Comparison of ENCODE assay signal across 17 mouse cellular contexts in the genomic region with DNA sequence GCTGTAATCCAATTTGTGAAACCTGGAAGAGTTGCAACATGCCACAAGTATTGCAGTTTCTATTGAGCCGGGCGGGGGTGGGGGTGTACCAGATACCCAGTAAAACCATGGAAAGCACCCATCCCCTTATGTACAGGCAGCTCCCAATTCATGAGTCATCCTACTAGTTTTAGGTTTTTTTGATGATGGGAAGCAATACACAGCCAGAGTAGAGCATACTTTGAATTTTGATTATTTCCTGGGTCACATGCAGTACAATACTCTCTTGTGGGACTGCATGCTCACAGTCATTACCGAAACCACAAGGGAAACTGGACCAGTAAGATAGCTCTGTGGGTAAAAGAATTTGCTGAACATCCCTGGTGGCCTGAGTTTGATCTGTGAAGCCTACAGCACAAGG. TPM values are rescaled to one million over a fixed set of nuclear protein-coding genes. Genes with fewer than 3 reads are reported as not detected.
DNase-seq lines count a peak whose midpoint lies in the region; ATAC-seq lines count a peak whose summit lies in the region.
"Had no signal": no experiment of that assay in that cellular context is flagged by ENCODE, and none has a peak within 500 bp of the region (broad histone marks: within the 10 kb centered on the region; RNA-seq: fewer than 3 reads in every experiment).

No protein-coding gene starts in this region.

- peak overlapping the region; percentile 52; the same call in 1 of the 2 replicates for H3K9ac ChIP-seq in liver, embryonic 12.5 days
- H3K9ac ChIP-seq: forebrain, embryonic 13.5 days; intestine, embryonic 15.5 days; midbrain, embryonic 12.5 days; neural tube, embryonic 12.5 days had no signal

- H3K4me1 ChIP-seq in liver, embryonic 12.5 days: peaks cover 91% of the 10 kb centered on the region
- peaks cover 82% of the 10 kb centered on the region for H3K4me1 ChIP-seq in megakaryocyte, embryonic 14.5 days
- H3K4me1 ChIP-seq: intestine, embryonic 15.5 days; midbrain, embryonic 12.5 days; neural tube, embryonic 12.5 days had no signal

- no peak overlapping the region for H3K4me2 ChIP-seq in liver, embryonic 12.5 days
- H3K4me2 ChIP-seq: forebrain, embryonic 13.5 days; intestine, embryonic 15.5 days; midbrain, embryonic 12.5 days; neural tube, embryonic 12.5 days had no signal

- no peak overlapping the region for H3K4me3 ChIP-seq in liver, embryonic 12.5 days
- peak overlapping the region; percentile 56 for H3K4me3 ChIP-seq in megakaryocyte, embryonic 14.5 days (replicated peaks)
- H3K4me3 ChIP-seq: embryonic facial prominence, embryonic 10.5 days; forebrain, embryonic 13.5 days; intestine, embryonic 15.5 days; midbrain, embryonic 12.5 days; neural tube, embryonic 12.5 days had no signal

- no peak for ATAC-seq in liver, embryonic 12.5 days
- ATAC-seq: forebrain, embryonic 13.5 days; intestine, embryonic 15.5 days had no signal

- no peaks in the 10 kb centered on the region for H3K36me3 ChIP-seq in liver, embryonic 12.5 days
- H3K36me3 ChIP-seq in megakaryocyte, embryonic 14.5 days (replicated peaks; ENCODE audit: low read length): no peaks in the 10 kb centered on the region
- H3K36me3 ChIP-seq: embryonic facial prominence, embryonic 10.5 days; intestine, embryonic 15.5 days; midbrain, embryonic 12.5 days; neural tube, embryonic 12.5 days had no signal

- 45% methylated on average over 3 of the region's 3 CpGs for WGBS in liver, embryonic 12.5 days (ENCODE audit: insufficient replicate concordance)

- DNase-seq in CD4-positive helper T cell, adult 2 months (ENCODE audit: low read depth, low spot score): peak; percentile 16
- peak; percentile 4 for DNase-seq in NIH3T3 (ENCODE audit: low read depth)
- no peak for DNase-seq in ovary, postnatal 36 days (ENCODE audit: low spot score)
- no peak for DNase-seq in right cerebral cortex, postnatal 10 days (ENCODE audit: low spot score in 2 of 2)
- DNase-seq in left cerebral cortex, adult 8-10 months (ENCODE audit: low spot score in 2 of 2): no peak
- DNase-seq: cerebellum, adult 8-10 months; gastrocnemius, postnatal 14 days; kidney, postnatal 36 days; lung, adult 2 months; thymus, postnatal 14 days had no signal

- H3K27ac ChIP-seq in liver, embryonic 12.5 days: peak overlapping the region; percentile 99
- H3K27ac ChIP-seq: embryonic facial prominence, embryonic 10.5 days; forebrain, embryonic 13.5 days; intestine, embryonic 15.5 days; midbrain, embryonic 12.5 days; neural tube, embryonic 12.5 days had no signal

- H3K27me3 ChIP-seq in liver, embryonic 12.5 days (replicated peaks): no peaks in the 10 kb centered on the region
- H3K27me3 ChIP-seq in megakaryocyte, embryonic 14.5 days (replicated peaks): no peaks in the 10 kb centered on the region
- H3K27me3 ChIP-seq: forebrain, embryonic 13.5 days; intestine, embryonic 15.5 days; midbrain, embryonic 12.5 days; neural tube, embryonic 12.5 days had no signal

- H3K9me3 ChIP-seq in liver, embryonic 12.5 days (replicated peaks): no peaks in the 10 kb centered on the region
- H3K9me3 ChIP-seq in megakaryocyte, embryonic 14.5 days: no peaks in the 10 kb centered on the region
- H3K9me3 ChIP-seq: embryonic facial prominence, embryonic 10.5 days; forebrain, embryonic 13.5 days; intestine, embryonic 15.5 days; midbrain, embryonic 12.5 days; neural tube, embryonic 12.5 days had no signal

RNA-seq across cellular contexts. Expression of a gene that starts 3.8 kb away (rescaled TPM):
- 130 and 139 TPM in 2 replicates for polyA plus RNA-seq in liver, embryonic 12.5 days (2016; fragmentation: Nextera tagmentation; extraction: Ambion mirVana)
- polyA plus RNA-seq in megakaryocyte, embryonic 14.5 days (2012; ENCODE audit: insufficient read depth, low replicate concordance): 1.3 TPM in 1 of 2 replicates, not detected in the other
- under 1 TPM; 0.41 to 0.93 (median 0.71) TPM for total RNA-seq in left cerebral cortex, adult 8-10 months (2022)

Comparison
In these comparisons a context has a peak if more than half of its experiments do, and no peak if none do; other contexts are left out.
1. DNase-seq: peak in CD4-positive helper T cell, adult 2 months (single experiment) and NIH3T3 (single experiment); none in ovary, postnatal 36 days (single experiment), right cerebral cortex, postnatal 10 days (0 of 2) and left cerebral cortex, adult 8-10 months (0 of 2).
2. RNA of a gene that starts 3.8 kb away (polyA plus RNA-seq): 130 to 139 TPM in liver, embryonic 12.5 days; 1.3 TPM in megakaryocyte, embryonic 14.5 days; every median in the first group is over 10 times any median in the second.